8 mouse cellular contexts compared by ENCODE assay signal in the genomic region with DNA sequence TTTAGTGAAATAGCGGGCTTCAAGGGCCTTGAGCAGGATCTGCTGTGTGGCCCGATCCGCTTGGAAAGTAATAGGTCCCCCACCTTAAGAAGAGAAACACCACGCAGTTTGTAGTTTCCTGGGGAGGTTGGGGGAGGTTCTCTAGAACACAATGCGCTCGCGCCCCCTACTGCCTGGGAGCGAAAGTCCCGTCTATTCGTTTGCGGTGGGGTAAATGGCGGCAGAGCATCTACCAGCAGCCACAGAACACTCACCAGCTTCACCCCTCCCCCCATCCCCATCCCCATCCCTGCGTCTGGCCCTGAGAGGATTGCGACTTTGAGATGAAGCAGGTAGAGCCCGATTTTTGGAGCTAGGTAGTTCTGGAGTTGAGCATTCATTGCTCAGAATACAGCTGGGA. TPM values are rescaled to one million over a fixed set of nuclear protein-coding genes. Genes with fewer than 3 reads are reported as not detected.
A peak's percentile ranks its signal among the peaks of the same experiment; 100 is the strongest.
DNase-seq lines count a peak whose midpoint lies in the region; ATAC-seq and TF ChIP-seq lines count a peak whose summit lies in the region.

No protein-coding gene starts in this region.

- no peaks in the 10 kb centered on the region for H3K9me3 ChIP-seq in embryonic facial prominence, embryonic 14.5 days (ENCODE audit: control insufficient read depth, low read length)
- H3K9me3 ChIP-seq in heart, embryonic 13.5 days, result no peaks in the 10 kb centered on the region

- H3K27me3 ChIP-seq in embryonic facial prominence, embryonic 14.5 days (replicated peaks; ENCODE audit: control insufficient read depth, insufficient read depth, low read length), result no peaks in the 10 kb centered on the region
- no peaks in the 10 kb centered on the region for H3K27me3 ChIP-seq in heart, embryonic 13.5 days (replicated peaks)
- no peaks in the 10 kb centered on the region for H3K27me3 ChIP-seq in thymus, adult 2 months (ENCODE audit: control insufficient read depth, insufficient read depth, low read length)

- no peak for TF ChIP-seq POLR2A in lung, adult 2 months (IDR thresholded peaks at IDR 0.05; ENCODE audit: borderline replicate concordance, extremely low read depth, low read depth, low read length)
- TF ChIP-seq POLR2A in thymus, adult 2 months (IDR thresholded peaks at IDR 0.05; ENCODE audit: control insufficient read depth, extremely low read depth, insufficient read depth, low read length, poor library complexity), result no peak

- H3K4me3 ChIP-seq in embryonic facial prominence, embryonic 14.5 days (ENCODE audit: low read depth, low read length), result no peak overlapping the region
- H3K4me3 ChIP-seq in heart, embryonic 13.5 days, result no peak overlapping the region
- no peak overlapping the region for H3K4me3 ChIP-seq in lung, adult 2 months (replicated peaks; ENCODE audit: extremely low read depth, low read depth, low read length)
- no peak overlapping the region for H3K4me3 ChIP-seq in thymus, adult 2 months (ENCODE audit: control insufficient read depth, insufficient read depth, low read length)

- DNase-seq in adrenal gland, postnatal 4 days (ENCODE audit: low spot score in 2 of 2), result peak; percentile 69 to 80
- peak; percentile 90 for DNase-seq in embryonic facial prominence, embryonic 14.5 days (ENCODE audit: low spot score)
- DNase-seq in kidney, postnatal 14 days, result peak; percentile 89
- DNase-seq in lung, adult 2 months, result peak; percentile 87
- DNase-seq in thymus, adult 2 months, result peak; percentile 92

- 2% methylated on average over 13 of the region's 15 CpGs for WGBS in embryonic facial prominence, embryonic 14.5 days
- 2% methylated on average over 15 of the region's 15 CpGs for WGBS in heart, embryonic 13.5 days
- WGBS in lung, adult 2 months, result 2% methylated on average over 15 of the region's 15 CpGs
- WGBS in thymus, adult 2 months, result 4% methylated on average over 15 of the region's 15 CpGs

- H3K4me2 ChIP-seq in embryonic facial prominence, embryonic 14.5 days (ENCODE audit: low read depth, low read length), result no peak overlapping the region
- H3K4me2 ChIP-seq in heart, embryonic 13.5 days, result peak overlapping the region; percentile 18; the same call in 1 of the 2 replicates

- peaks cover 12% of the 10 kb centered on the region for H3K4me1 ChIP-seq in embryonic facial prominence, embryonic 14.5 days (ENCODE audit: control insufficient read depth, insufficient read depth, low read length)
- H3K4me1 ChIP-seq in heart, embryonic 13.5 days, result peaks cover 19% of the 10 kb centered on the region
- H3K4me1 ChIP-seq in lung, adult 2 months (ENCODE audit: control insufficient read depth, insufficient read depth, low read length), result peaks cover 7% of the 10 kb centered on the region
- H3K4me1 ChIP-seq in thymus, adult 2 months (replicated peaks; ENCODE audit: control insufficient read depth, insufficient read depth, low read length), result peaks cover 15% of the 10 kb centered on the region; the same call in 1 of the 2 replicates

- TF ChIP-seq CTCF in lung, adult 2 months (IDR thresholded peaks at IDR 0.05; ENCODE audit: insufficient read depth, low read length), result peak; percentile 92
- TF ChIP-seq CTCF in thymus, adult 2 months (IDR thresholded peaks at IDR 0.05; ENCODE audit: borderline replicate concordance, control insufficient read depth, extremely low read depth, insufficient read depth, low read length, poor library complexity), result peak; percentile 84

- H3K9ac ChIP-seq in embryonic facial prominence, embryonic 14.5 days (ENCODE audit: low read depth, low read length), result no peak overlapping the region
- 0 out of 2 replicates have a peak overlapping the region, but pooled peaks have one; percentile 56 for H3K9ac ChIP-seq in heart, embryonic 13.5 days

- H3K36me3 ChIP-seq in embryonic facial prominence, embryonic 14.5 days (ENCODE audit: control insufficient read depth, insufficient read depth, low read length), result no peaks in the 10 kb centered on the region
- H3K36me3 ChIP-seq in heart, embryonic 13.5 days, result no peaks in the 10 kb centered on the region
- H3K36me3 ChIP-seq in thymus, adult 2 months (ENCODE audit: control insufficient read depth, insufficient read depth, low read length), result no peaks in the 10 kb centered on the region

- ATAC-seq in CD4-positive, CD25-positive, alpha-beta regulatory T cell, adult 4 months, result peak; percentile 99
- peak; percentile 61 for ATAC-seq in embryonic facial prominence, embryonic 14.5 days (ENCODE audit: low read depth)
- ATAC-seq in heart, embryonic 13.5 days (ENCODE audit: extremely low read depth, insufficient number of reproducible peaks, low FRiP score, low TSS enrichment), result no peak; the same call in 1 of the 2 replicates
- ATAC-seq in neutrophil, adult 5-6 weeks (ENCODE audit: extremely low read depth, insufficient number of reproducible peaks, low FRiP score, poor library complexity, severe bottlenecking), result peak; percentile 86

- no peak overlapping the region for H3K27ac ChIP-seq in embryonic facial prominence, embryonic 14.5 days (replicated peaks; ENCODE audit: low read depth, low read length)
- no peak overlapping the region for H3K27ac ChIP-seq in heart, embryonic 13.5 days (replicated peaks)
- H3K27ac ChIP-seq in thymus, adult 2 months (ENCODE audit: control insufficient read depth, insufficient read depth, low read length), result no peak overlapping the region

RNA-seq across cellular contexts. Expression of a gene that starts 21.8 kb away (rescaled TPM):
- 10 to 100 TPM in 1 of 2 experiments, 1 to 10 TPM in 1; 7.6 to 18.8 TPM for polyA plus RNA-seq in CD4-positive, CD25-positive, alpha-beta regulatory T cell, adult 4 months (2017; shearing (Covaris generic))
- 10 to 100 TPM; 78.0 to 81.7 TPM for total RNA-seq in adrenal gland, postnatal 4 days (2021)
- polyA plus RNA-seq in embryonic facial prominence, embryonic 14.5 days (2014; fragmentation: Nextera tagmentation; extraction: Ambion mirVana), result 33.5 and 33.8 TPM in 2 replicates
- polyA plus RNA-seq in heart, embryonic 13.5 days (2015; fragmentation: Nextera tagmentation; extraction: Ambion mirVana), result 32.7 and 34.1 TPM in 2 replicates
- polyA plus RNA-seq in lung, adult 2 months (2012; rRNA removed), result 50.0 and 79.4 TPM in 2 replicates
- 22.7 and 23.0 TPM in 2 replicates for total RNA-seq in neutrophil, adult 5-6 weeks (2017)
- polyA plus RNA-seq in thymus, adult 2 months (2012; rRNA removed), result 38.6 and 46.1 TPM in 2 replicates

RNA-seq across cellular contexts. Expression of a gene that starts 40.4 kb away (rescaled TPM):
- 10 to 100 TPM; 20.0 to 29.3 TPM for polyA plus RNA-seq in CD4-positive, CD25-positive, alpha-beta regulatory T cell, adult 4 months (2017; shearing (Covaris generic))
- 10 to 100 TPM; 21.7 to 23.5 TPM for total RNA-seq in adrenal gland, postnatal 4 days (2021)
- 21.4 and 23.3 TPM in 2 replicates for polyA plus RNA-seq in embryonic facial prominence, embryonic 14.5 days (2014; fragmentation: Nextera tagmentation; extraction: Ambion mirVana)
- polyA plus RNA-seq in heart, embryonic 13.5 days (2015; fragmentation: Nextera tagmentation; extraction: Ambion mirVana), result 18.4 and 21.3 TPM in 2 replicates
- 27.2 and 33.9 TPM in 2 replicates for polyA plus RNA-seq in lung, adult 2 months (2012; rRNA removed)
- 20.4 and 21.2 TPM in 2 replicates for total RNA-seq in neutrophil, adult 5-6 weeks (2017)
- polyA plus RNA-seq in thymus, adult 2 months (2012; rRNA removed), result 43.8 and 56.5 TPM in 2 replicates
